Mouse (Mus musculus): ENCODE data around the gene Nav2. TPM values are rescaled to one million over a fixed set of nuclear protein-coding genes. Genes with fewer than 3 reads are reported as not detected.

Gene Nav2
- total and polyA plus RNA-seq, 3 experiments = under 0.01 TPM; not detected in 2

DNA sequence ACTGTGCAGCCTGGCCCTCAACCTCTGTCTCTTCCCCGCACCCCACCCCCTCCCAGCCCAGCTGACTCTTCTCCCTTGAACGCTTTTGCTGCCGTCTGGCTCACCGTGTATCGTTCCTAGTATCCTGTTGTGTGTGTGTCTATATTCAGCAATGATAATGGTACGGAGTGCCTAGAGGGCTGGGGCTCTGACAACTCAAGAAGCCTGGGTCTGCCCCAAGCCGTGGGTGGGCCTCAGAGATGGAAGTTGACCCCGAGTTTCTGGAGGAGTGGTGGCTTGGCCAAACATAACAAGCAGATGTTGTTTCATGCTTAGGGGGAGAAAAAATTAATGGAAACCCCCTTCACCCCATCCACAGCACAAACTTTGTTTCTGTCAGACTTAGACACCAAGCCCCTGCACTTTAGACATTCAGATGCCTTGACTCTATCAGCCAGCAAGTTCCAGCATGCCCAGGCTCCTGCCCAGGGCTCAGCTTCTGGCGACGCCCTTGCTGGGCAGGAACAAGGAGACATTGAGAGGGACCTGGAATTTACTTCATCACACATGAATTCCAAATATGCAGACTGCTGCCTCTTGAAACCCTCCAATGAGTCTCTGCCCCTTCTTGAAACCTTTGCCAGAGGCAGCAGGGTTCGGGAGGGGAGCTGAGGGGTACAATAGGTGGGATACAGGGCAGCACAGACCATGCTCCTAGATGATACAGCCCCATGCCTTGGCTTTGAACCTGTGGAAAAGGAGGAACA lies 644.9 kb downstream of the Nav2 start:
- no peaks in the 10 kb centered on the region for H3K4me1 ChIP-seq (ENCODE audit: control insufficient read depth in 1 of 2, insufficient read depth in 2 of 2)
- no peaks in the 10 kb centered on the region for H3K9me3 ChIP-seq (replicated peaks; ENCODE audit: low read length)
- no peak overlapping the region for H3K27ac ChIP-seq (ENCODE audit: insufficient read depth, low read depth)
- no peaks in the 10 kb centered on the region for H3K79me2 ChIP-seq (replicated peaks; ENCODE audit: control insufficient read depth, extremely low read depth, insufficient read depth, poor library complexity, severe bottlenecking)
- no peaks in the 10 kb centered on the region for H3K36me3 ChIP-seq (replicated peaks in 1 of 2; ENCODE audit: control insufficient read depth in 1 of 2, insufficient read depth in 1 of 2, low read length in 1 of 2)
- no peak for DNase-seq (ENCODE audit: extremely low read depth)
- no peak overlapping the region for H3K4me3 ChIP-seq (replicated peaks in 1 of 3; ENCODE audit: low read depth in 2 of 3, low read length in 2 of 3, poor library complexity in 1 of 3)
- dilution Hi-C loops (cut with MboI; ENCODE audit: extremely low pct_ligation_motif_present, extremely low pct_unique_long_range_greater_than_20kb, low sequenced_read_pairs) (no loop called here), in situ Hi-C loops (cut with MboI; ENCODE audit: low pct_ligation_motif_present, low pct_unique_long_range_greater_than_20kb, low sequenced_read_pairs) (no loop called here)
- H3K27me3 ChIP-seq (replicated peaks) = peaks cover 4% of the 10 kb centered on the region
- no peak overlapping the region for H3K9ac ChIP-seq (ENCODE audit: insufficient read depth, low read depth)
- no peak overlapping the region for H3K4me2 ChIP-seq (ENCODE audit: insufficient read depth, low read depth, poor library complexity, severe bottlenecking)
- TF ChIP-seq RCOR1 (conservative IDR thresholded peaks at IDR 0.05; ENCODE audit: low read depth, low read length) = no peak

DNA sequence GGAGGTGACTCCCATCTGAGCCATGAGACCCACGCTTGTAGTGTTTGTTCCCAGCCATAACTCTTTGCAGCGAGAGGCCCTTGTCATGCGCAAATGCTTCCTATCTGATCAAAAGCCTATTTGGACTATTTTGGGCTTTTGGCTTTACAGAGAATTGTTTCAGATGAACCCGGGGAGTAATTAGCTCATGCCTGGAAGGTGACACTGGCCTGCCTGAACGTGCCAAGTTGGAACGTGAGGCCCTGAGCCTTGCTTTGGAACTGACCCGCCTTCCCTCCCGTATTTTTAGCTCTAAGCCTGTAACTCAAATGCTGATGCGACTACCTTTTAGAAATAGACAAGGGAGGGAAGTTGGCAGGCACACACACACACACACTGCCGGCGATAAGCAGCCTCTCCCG lies 649.7 kb downstream of the Nav2 start:
- no peak for DNase-seq (ENCODE audit: extremely low read depth)
- in situ Hi-C loops (cut with MboI; ENCODE audit: low pct_ligation_motif_present, low pct_unique_long_range_greater_than_20kb, low sequenced_read_pairs) = no loop called here
- Histone ChIP-seq H3K27me3 (replicated peaks) (peaks cover 3% of the 10 kb centered on the region), H3K4me2 (ENCODE audit: insufficient read depth, low read depth, poor library complexity, severe bottlenecking) (no peak overlapping the region), H3K27ac (ENCODE audit: insufficient read depth, low read depth) (no peak overlapping the region), H3K9me3 (replicated peaks; ENCODE audit: low read length) (no peaks in the 10 kb centered on the region), H3K9ac (ENCODE audit: insufficient read depth, low read depth) (no peak overlapping the region), H3K79me2 (replicated peaks; ENCODE audit: control insufficient read depth, extremely low read depth, insufficient read depth, poor library complexity, severe bottlenecking) (no peaks in the 10 kb centered on the region), H3K4me3 (replicated peaks in 1 of 3; ENCODE audit: low read depth in 2 of 3, low read length in 2 of 3, poor library complexity in 1 of 3) (no peak overlapping the region), H3K36me3 (replicated peaks in 1 of 2; ENCODE audit: control insufficient read depth in 1 of 2, insufficient read depth in 1 of 2, low read length in 1 of 2) (no peaks in the 10 kb centered on the region), H3K4me1 (ENCODE audit: control insufficient read depth in 1 of 2, insufficient read depth in 2 of 2) (no peaks in the 10 kb centered on the region)
- TF ChIP-seq USF2 (conservative IDR thresholded peaks at IDR 0.05; ENCODE audit: low read depth, low read length) = no peak
- TF ChIP-seq EP300 (IDR thresholded peaks at IDR 0.05; ENCODE audit: low read length) = no peak
- TF ChIP-seq POLR2AphosphoS2 (IDR thresholded peaks at IDR 0.05; ENCODE audit: low read depth, low read length) = no peak
- no peak for TF ChIP-seq NELFE (IDR thresholded peaks at IDR 0.05; ENCODE audit: low read depth, low read length)
- no peak for TF ChIP-seq IRF4 (IDR thresholded peaks at IDR 0.05; ENCODE audit: low read depth, low read length)
- no peak for TF ChIP-seq ZMIZ1 (IDR thresholded peaks at IDR 0.05; ENCODE audit: low read depth, low read length)
- TF ChIP-seq KAT2A (IDR thresholded peaks at IDR 0.05; ENCODE audit: insufficient replicate concordance, low read length) = no peak
- TF ChIP-seq PAX5 (IDR thresholded peaks at IDR 0.05; ENCODE audit: low read length) = no peak
- no peak for TF ChIP-seq UBTF (IDR thresholded peaks at IDR 0.05; ENCODE audit: low read depth, low read length)
- TF ChIP-seq MYC (IDR thresholded peaks at IDR 0.05; ENCODE audit: low read depth, low read length) = no peak
- dilution Hi-C loops (cut with MboI; ENCODE audit: extremely low pct_ligation_motif_present, extremely low pct_unique_long_range_greater_than_20kb, low sequenced_read_pairs) = no loop called here

DNA sequence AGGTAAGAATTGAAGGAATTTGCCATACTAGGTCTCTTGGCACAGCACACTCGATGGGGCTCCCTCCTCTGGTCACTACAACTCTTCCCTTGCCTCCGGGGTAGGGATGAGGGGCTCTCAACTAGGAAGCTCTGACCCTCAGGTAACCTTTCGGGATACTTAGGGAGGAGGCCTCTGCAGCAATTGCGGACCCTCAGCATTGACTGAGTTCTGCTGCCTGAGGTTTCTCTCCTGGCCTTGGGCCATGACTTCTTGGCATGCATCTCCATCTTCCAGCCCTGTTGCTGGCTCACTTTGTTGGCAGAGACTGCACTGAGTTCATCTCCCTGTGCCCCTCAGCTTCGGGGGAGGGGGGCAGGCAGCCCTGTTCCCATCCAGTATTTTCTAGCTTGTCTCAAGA lies 650.4 kb downstream of the Nav2 start:
- in situ Hi-C loops (cut with MboI; ENCODE audit: low pct_ligation_motif_present, low pct_unique_long_range_greater_than_20kb, low sequenced_read_pairs) = no loop called here
- H3K9ac ChIP-seq (ENCODE audit: insufficient read depth, low read depth) = no peak overlapping the region
- no peak overlapping the region for H3K4me3 ChIP-seq (replicated peaks in 1 of 3; ENCODE audit: low read depth in 2 of 3, low read length in 2 of 3, poor library complexity in 1 of 3)
- no peak for TF ChIP-seq MAFK (IDR thresholded peaks at IDR 0.05; ENCODE audit: insufficient replicate concordance, low read length)
- TF ChIP-seq JUN (IDR thresholded peaks at IDR 0.05; ENCODE audit: insufficient read depth, low read depth, low read length) = no peak
- TF ChIP-seq MAZ (IDR thresholded peaks at IDR 0.05; ENCODE audit: low read depth, low read length) = no peak
- no peak for TF ChIP-seq USF1 (IDR thresholded peaks at IDR 0.05; ENCODE audit: low read depth, low read length)
- no peak for TF ChIP-seq USF2 (conservative IDR thresholded peaks at IDR 0.05; ENCODE audit: low read depth, low read length)
- TF ChIP-seq MYC (IDR thresholded peaks at IDR 0.05; ENCODE audit: low read depth, low read length) = no peak
- no peak for TF ChIP-seq ZKSCAN1 (IDR thresholded peaks at IDR 0.05; ENCODE audit: borderline replicate concordance, low read depth, low read length)
- no peak for TF ChIP-seq ZNF384 (IDR thresholded peaks at IDR 0.05; ENCODE audit: low read depth, low read length)
- TF ChIP-seq IRF4 (IDR thresholded peaks at IDR 0.05; ENCODE audit: low read depth, low read length) = no peak
- H3K4me1 ChIP-seq (ENCODE audit: control insufficient read depth in 1 of 2, insufficient read depth in 2 of 2) = no peaks in the 10 kb centered on the region
- H3K27ac ChIP-seq (ENCODE audit: insufficient read depth, low read depth) = no peak overlapping the region
- no peak for DNase-seq (ENCODE audit: extremely low read depth)
- H3K79me2 ChIP-seq (replicated peaks; ENCODE audit: control insufficient read depth, extremely low read depth, insufficient read depth, poor library complexity, severe bottlenecking) = no peaks in the 10 kb centered on the region
- H3K27me3 ChIP-seq (replicated peaks) = peaks cover 3% of the 10 kb centered on the region
- no peaks in the 10 kb centered on the region for H3K36me3 ChIP-seq (replicated peaks in 1 of 2; ENCODE audit: control insufficient read depth in 1 of 2, insufficient read depth in 1 of 2, low read length in 1 of 2)
- dilution Hi-C loops (cut with MboI; ENCODE audit: extremely low pct_ligation_motif_present, extremely low pct_unique_long_range_greater_than_20kb, low sequenced_read_pairs) = no loop called here
- H3K9me3 ChIP-seq (replicated peaks; ENCODE audit: low read length) = no peaks in the 10 kb centered on the region
- no peak overlapping the region for H3K4me2 ChIP-seq (ENCODE audit: insufficient read depth, low read depth, poor library complexity, severe bottlenecking)
